In genomic region chr8:107386642-107387041, GRCm38 (mm10) we compare ENCODE assay signal across 8 mouse cellular contexts. TPM values are rescaled to one million over a fixed set of nuclear protein-coding genes. Genes with fewer than 3 reads are reported as not detected.
DNase-seq lines count a peak whose midpoint lies in the region; ATAC-seq and TF ChIP-seq lines count a peak whose summit lies in the region.

No protein-coding gene starts in this region.

- no peak for ATAC-seq in forebrain, postnatal 0 days
- no peak for ATAC-seq in forebrain, embryonic 15.5 days (replicated peaks)
- ATAC-seq in midbrain, postnatal 0 days (ENCODE audit: low FRiP score) = no peak

- no peaks in the 10 kb centered on the region for H3K27me3 ChIP-seq in forebrain, postnatal 0 days (ENCODE audit: insufficient read depth, low read length)
- H3K27me3 ChIP-seq in forebrain, embryonic 15.5 days = no peaks in the 10 kb centered on the region
- H3K27me3 ChIP-seq in midbrain, postnatal 0 days (ENCODE audit: insufficient read depth, low read length) = no peaks in the 10 kb centered on the region

- no peaks in the 10 kb centered on the region for H3K4me1 ChIP-seq in forebrain, postnatal 0 days (ENCODE audit: insufficient read depth)
- H3K4me1 ChIP-seq in forebrain, embryonic 15.5 days = peaks cover 12% of the 10 kb centered on the region
- no peaks in the 10 kb centered on the region for H3K4me1 ChIP-seq in midbrain, postnatal 0 days (ENCODE audit: insufficient read depth, low read length)

- H3K4me3 ChIP-seq in forebrain, postnatal 0 days (ENCODE audit: low read depth, low read length) = no peak overlapping the region
- no peak overlapping the region for H3K4me3 ChIP-seq in forebrain, embryonic 15.5 days
- H3K4me3 ChIP-seq in midbrain, postnatal 0 days (ENCODE audit: low read depth, low read length) = no peak overlapping the region

- peak; percentile 78 for DNase-seq in forebrain, postnatal 0 days
- DNase-seq in thymus, postnatal 0 days (ENCODE audit: low spot score) = peak; percentile 62
- no peak for DNase-seq in thymus, postnatal 4 days
- DNase-seq in forelimb bud, embryonic 11.5 days (ENCODE audit: low read depth, low spot score) = peak; percentile 69
- peak; percentile 79 for DNase-seq in midbrain, postnatal 0 days (ENCODE audit: low spot score)
- DNase-seq in ovary, adult 18-20 months (ENCODE audit: low spot score) = no peak
- no peak for DNase-seq in left cerebral cortex, postnatal 4 days

- H3K4me2 ChIP-seq in forebrain, postnatal 0 days (ENCODE audit: low read depth) = no peak overlapping the region
- no peak overlapping the region for H3K4me2 ChIP-seq in forebrain, embryonic 15.5 days (replicated peaks)
- no peak overlapping the region for H3K4me2 ChIP-seq in midbrain, postnatal 0 days (ENCODE audit: low read depth, low read length, poor library complexity, severe bottlenecking)

- H3K9ac ChIP-seq in forebrain, postnatal 0 days = no peak overlapping the region
- H3K9ac ChIP-seq in forebrain, embryonic 15.5 days (replicated peaks) = no peak overlapping the region
- no peak overlapping the region for H3K9ac ChIP-seq in midbrain, postnatal 0 days (replicated peaks; ENCODE audit: low read length, poor library complexity, severe bottlenecking)

- TF ChIP-seq CTCF in forebrain, postnatal 0 days (IDR thresholded peaks at IDR 0.05; ENCODE audit: low read depth) = peak; percentile 72
- peak; percentile 79 for TF ChIP-seq CTCF in midbrain, postnatal 0 days (IDR thresholded peaks at IDR 0.05)

- intact Hi-C loops in left cerebral cortex, postnatal 4 days (cut with DNase I) = no loop called here

- H3K9me3 ChIP-seq in forebrain, postnatal 0 days (ENCODE audit: low read length) = no peaks in the 10 kb centered on the region
- no peaks in the 10 kb centered on the region for H3K9me3 ChIP-seq in forebrain, embryonic 15.5 days
- no peaks in the 10 kb centered on the region for H3K9me3 ChIP-seq in midbrain, postnatal 0 days (ENCODE audit: low read length)

- WGBS in forebrain, postnatal 0 days = 24% methylated on average over 3 of the region's 3 CpGs
- WGBS in forebrain, embryonic 15.5 days = 27% methylated on average over 3 of the region's 3 CpGs
- 31% methylated on average over 3 of the region's 3 CpGs for WGBS in midbrain, postnatal 0 days

- H3K36me3 ChIP-seq in forebrain, postnatal 0 days (ENCODE audit: insufficient read depth) = no peaks in the 10 kb centered on the region; the same call in 1 of the 2 replicates
- H3K36me3 ChIP-seq in forebrain, embryonic 15.5 days = no peaks in the 10 kb centered on the region
- no peaks in the 10 kb centered on the region for H3K36me3 ChIP-seq in midbrain, postnatal 0 days (ENCODE audit: insufficient read depth, low read length)

- no peak overlapping the region for H3K27ac ChIP-seq in forebrain, postnatal 0 days (ENCODE audit: low read depth, low read length)
- no peak overlapping the region for H3K27ac ChIP-seq in forebrain, embryonic 15.5 days (replicated peaks)
- H3K27ac ChIP-seq in midbrain, postnatal 0 days (ENCODE audit: low read depth, low read length) = no peak overlapping the region

RNA-seq across cellular contexts. Expression of gene Nqo1, which starts 16.4 kb away (rescaled TPM):
- total RNA-seq in forebrain, postnatal 0 days (2014; rRNA removed) = 8.7 and 10.3 TPM in 2 replicates
- polyA plus RNA-seq in forebrain, postnatal 0 days (2015; fragmentation: Nextera tagmentation; extraction: Ambion mirVana) = 13.2 and 13.6 TPM in 2 replicates
- polyA plus RNA-seq in forebrain, embryonic 15.5 days (2015; fragmentation: Nextera tagmentation; extraction: Ambion mirVana) = 3.9 and 4.0 TPM in 2 replicates
- 140 and 157 TPM in 2 replicates for polyA plus RNA-seq in thymus, postnatal 0 days (2015; fragmentation: Nextera tagmentation; extraction: Ambion mirVana)
- total RNA-seq in midbrain, postnatal 0 days (2014; rRNA removed) = 10.5 and 12.5 TPM in 2 replicates
- 12.8 and 15.7 TPM in 2 replicates for polyA plus RNA-seq in midbrain, postnatal 0 days (2015; fragmentation: Nextera tagmentation; extraction: Ambion mirVana)
- total RNA-seq in left cerebral cortex, postnatal 4 days (2021) = 1 to 10 TPM; 2.5 to 2.7 TPM

RNA-seq across cellular contexts. Expression of gene Nob1, which starts 38.2 kb away (rescaled TPM):
- 25.9 and 29.7 TPM in 2 replicates for total RNA-seq in forebrain, postnatal 0 days (2014; rRNA removed)
- 43.6 and 56.0 TPM in 2 replicates for polyA plus RNA-seq in forebrain, postnatal 0 days (2015; fragmentation: Nextera tagmentation; extraction: Ambion mirVana)
- polyA plus RNA-seq in forebrain, embryonic 15.5 days (2015; fragmentation: Nextera tagmentation; extraction: Ambion mirVana) = 79.6 and 85.8 TPM in 2 replicates
- polyA plus RNA-seq in thymus, postnatal 0 days (2015; fragmentation: Nextera tagmentation; extraction: Ambion mirVana) = 59.8 and 73.2 TPM in 2 replicates
- total RNA-seq in midbrain, postnatal 0 days (2014; rRNA removed) = 19.5 and 22.0 TPM in 2 replicates
- 47.3 and 52.7 TPM in 2 replicates for polyA plus RNA-seq in midbrain, postnatal 0 days (2015; fragmentation: Nextera tagmentation; extraction: Ambion mirVana)
- 10 to 100 TPM; 41.8 to 45.6 TPM for total RNA-seq in left cerebral cortex, postnatal 4 days (2021)

RNA-seq across cellular contexts. Expression of gene Wwp2, which starts 49.5 kb away (rescaled TPM):
- total RNA-seq in forebrain, postnatal 0 days (2014; rRNA removed) = 29.7 and 37.0 TPM in 2 replicates
- polyA plus RNA-seq in forebrain, postnatal 0 days (2015; fragmentation: Nextera tagmentation; extraction: Ambion mirVana) = 30.2 and 34.9 TPM in 2 replicates
- 39.4 and 41.5 TPM in 2 replicates for polyA plus RNA-seq in forebrain, embryonic 15.5 days (2015; fragmentation: Nextera tagmentation; extraction: Ambion mirVana)
- polyA plus RNA-seq in thymus, postnatal 0 days (2015; fragmentation: Nextera tagmentation; extraction: Ambion mirVana) = 65.1 and 75.2 TPM in 2 replicates
- total RNA-seq in midbrain, postnatal 0 days (2014; rRNA removed) = 41.7 and 44.2 TPM in 2 replicates
- polyA plus RNA-seq in midbrain, postnatal 0 days (2015; fragmentation: Nextera tagmentation; extraction: Ambion mirVana) = 34.7 and 36.2 TPM in 2 replicates
- total RNA-seq in left cerebral cortex, postnatal 4 days (2021) = 10 to 100 TPM; 37.3 to 41.5 TPM

Comparison
In these comparisons a context has a peak if more than half of its experiments do, and no peak if none do; other contexts are left out.
1. DNase-seq: peak in forebrain, postnatal 0 days (single experiment), thymus, postnatal 0 days (single experiment), forelimb bud, embryonic 11.5 days (single experiment) and midbrain, postnatal 0 days (single experiment); none in thymus, postnatal 4 days (single experiment), ovary, adult 18-20 months (single experiment) and left cerebral cortex, postnatal 4 days (single experiment).